Mouse (Mus musculus) limb, embryonic 11.5 days (tissue): ENCODE results near the gene Gm21969. TPM values are rescaled to one million over a fixed set of nuclear protein-coding genes. Genes with fewer than 3 reads are reported as not detected.
A peak's percentile ranks its signal among the peaks of the same experiment; 100 is the strongest.

Source experiments
- ATAC-seq: fragments of 200-750 bp; cut with Nextera tagmentation; 2 replicates; pipeline ENCODE4 v1.8.0; 2017; ENCODE audit warnings: low read depth; ENCODE audit not compliant: insufficient number of reproducible peaks, low FRiP score, low TSS enrichment
- DNase-seq: peaks from one replicate; pipeline ENCODE4 v3.0.0-alpha.2; 2015; ENCODE audit warnings: low spot score
- H3K27ac ChIP-seq: fragments of 300-500 bp; sonication (generic); replicated peaks from 2 replicates; pipeline ENCODE4 v1.5.1; 2014; ENCODE audit warnings: low read depth, mild to moderate bottlenecking, low read length
- H3K27me3 ChIP-seq: fragments of 300-500 bp; sonication (generic); 2 replicates; pipeline ENCODE4 v1.6.1; 2014; ENCODE audit warnings: mild to moderate bottlenecking, low read length, mixed read lengths; ENCODE audit not compliant: control insufficient read depth, insufficient read depth
- H3K36me3 ChIP-seq: fragments of 300-500 bp; sonication (generic); 2 replicates; pipeline ENCODE4 v1.6.1; 2014; ENCODE audit warnings: mild to moderate bottlenecking, low read length, moderate library complexity, mixed read lengths; ENCODE audit not compliant: control insufficient read depth, insufficient read depth
- H3K4me1 ChIP-seq: fragments of 300-500 bp; sonication (generic); 2 replicates; pipeline ENCODE4 v1.6.1; 2014; ENCODE audit warnings: low read length, mixed read lengths; ENCODE audit not compliant: control insufficient read depth, insufficient read depth
- H3K4me2 ChIP-seq: fragments of 300-500 bp; sonication (generic); 2 replicates; pipeline ENCODE4 v1.6.1; 2014; ENCODE audit warnings: low read depth, mild to moderate bottlenecking, moderate library complexity; ENCODE audit not compliant: severe bottlenecking
- H3K4me3 ChIP-seq: fragments of 300-500 bp; sonication (generic); 2 replicates; pipeline ENCODE4 v1.5.1; 2014; ENCODE audit warnings: low read depth, low read length
- H3K9ac ChIP-seq: fragments of 300-500 bp; sonication (generic); 2 replicates; pipeline ENCODE4 v1.6.1; 2014; ENCODE audit warnings: mild to moderate bottlenecking, low read length
- H3K9me3 ChIP-seq: fragments of 300-500 bp; sonication (generic); 2 replicates; pipeline ENCODE4 v1.6.1; 2016; ENCODE audit warnings: low read length; ENCODE audit not compliant: control insufficient read depth
- WGBS: fragments of 180-500 bp; shearing (Covaris S2); extraction: QIAGEN DNeasy Blood & Tissue Kit; methylation state at CpG from one replicate; pipeline ENCODE4 v1.1.7; 2014; 5-methylcytosine and 5-hydroxymethylcytosine counted together
- polyA plus RNA-seq: library from polyadenylated mRNA; unstranded; fragments of >200 nt; fragmentation: Nextera tagmentation; extraction: Ambion mirVana; gene quantifications from 2 replicates; pipeline ENCODE4 v1.2.1, GENCODE M21; 2014

Gm21969 gene
- not detected in 2 replicates for polyA plus RNA-seq

DNA sequence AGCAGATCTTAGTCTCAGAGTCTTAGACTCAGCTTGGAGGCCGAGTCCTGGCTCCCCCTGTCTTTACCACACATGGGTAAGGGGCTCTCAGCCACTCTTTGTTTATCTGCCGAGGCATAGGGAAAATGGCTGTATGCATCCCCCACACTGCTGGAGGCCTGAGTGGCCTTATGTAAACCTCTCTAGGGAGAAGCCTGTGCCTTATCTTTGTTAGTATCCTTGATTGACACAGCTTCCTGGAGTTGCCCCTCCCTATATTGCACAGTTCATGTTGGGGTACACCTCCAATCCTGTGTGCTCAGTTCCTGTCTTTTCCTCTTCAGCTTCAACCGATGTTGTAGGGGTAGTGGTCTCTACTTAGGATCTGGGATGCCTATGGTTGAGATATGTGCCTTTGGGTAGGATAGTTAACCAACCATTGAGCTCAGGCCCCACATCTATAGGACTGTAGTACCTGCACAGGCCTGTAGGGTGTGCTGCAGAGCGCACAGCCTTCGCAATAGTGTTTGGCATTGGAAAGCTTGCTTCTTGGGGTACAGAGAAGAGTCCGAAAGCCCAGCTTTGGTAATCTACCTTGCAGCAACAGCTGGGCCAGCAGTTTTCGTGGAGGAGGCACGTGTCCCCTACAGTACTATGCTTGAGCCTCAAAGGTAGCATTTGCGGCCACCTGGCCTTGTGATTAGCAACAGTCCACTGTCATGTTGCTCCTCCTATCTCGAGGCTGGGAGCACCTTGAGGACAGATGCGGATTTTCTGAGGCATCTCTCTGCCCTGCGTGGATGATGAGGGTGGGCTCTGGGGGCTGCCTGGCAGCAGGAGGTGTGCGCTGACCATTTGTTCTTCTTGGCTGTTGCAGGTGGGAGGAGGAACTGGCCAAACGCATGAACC is at the start of gene Gm21969:
Gene Gm21969, plus strand, starts transcription at position 830 of the 888 bp plus-strand sequence.
- Histone ChIP-seq H3K9me3 (no peaks in the 10 kb centered on the region), H3K27me3 (no peaks in the 10 kb centered on the region), H3K4me3 (no peak within 1 kb of the TSS), H3K4me1 (peaks cover 43% of the 10 kb centered on the region), H3K9ac (no peak within 1 kb of the TSS), H3K4me2 (no peak within 1 kb of the TSS), H3K36me3 (no peaks in the 10 kb centered on the region; the same call in 1 of the 2 replicates), H3K27ac (no peak within 1 kb of the TSS)
- ATAC-seq (no peak), DNase-seq (peak; percentile 79)
- 57% methylated on average over 14 of the region's 14 CpGs for WGBS

DNA sequence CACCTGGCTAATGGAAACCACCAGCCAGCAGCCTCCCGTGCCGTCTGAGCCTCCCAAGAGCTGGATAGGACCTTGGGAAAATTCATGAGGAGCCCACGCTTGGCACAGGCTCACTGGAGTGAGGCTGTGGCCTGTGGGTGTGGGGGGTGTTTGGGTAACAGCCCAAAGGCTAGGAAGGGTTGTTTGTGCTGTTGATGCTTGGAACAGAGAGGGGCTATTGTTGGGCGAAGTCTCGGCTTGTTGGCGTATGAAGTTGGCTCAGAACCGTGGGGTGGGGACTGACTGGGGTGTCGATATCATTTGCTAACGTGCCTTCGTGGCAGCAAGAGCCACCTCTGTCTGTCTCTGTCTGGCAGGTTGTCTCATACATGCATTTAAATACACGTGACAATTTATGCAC is 47.8 kb upstream of the Gm21969 start:
- DNase-seq (no peak), ATAC-seq (no peak)
- H3K27ac ChIP-seq, result no peak overlapping the region
- H3K36me3 ChIP-seq, result no peaks in the 10 kb centered on the region
- no peak overlapping the region for H3K9ac ChIP-seq
- 85% methylated on average over 11 of the region's 11 CpGs for WGBS
- H3K4me1 ChIP-seq, result no peaks in the 10 kb centered on the region
- no peaks in the 10 kb centered on the region for H3K9me3 ChIP-seq
- H3K27me3 ChIP-seq, result no peaks in the 10 kb centered on the region
- H3K4me3 ChIP-seq, result no peak overlapping the region
- no peak overlapping the region for H3K4me2 ChIP-seq

DNA sequence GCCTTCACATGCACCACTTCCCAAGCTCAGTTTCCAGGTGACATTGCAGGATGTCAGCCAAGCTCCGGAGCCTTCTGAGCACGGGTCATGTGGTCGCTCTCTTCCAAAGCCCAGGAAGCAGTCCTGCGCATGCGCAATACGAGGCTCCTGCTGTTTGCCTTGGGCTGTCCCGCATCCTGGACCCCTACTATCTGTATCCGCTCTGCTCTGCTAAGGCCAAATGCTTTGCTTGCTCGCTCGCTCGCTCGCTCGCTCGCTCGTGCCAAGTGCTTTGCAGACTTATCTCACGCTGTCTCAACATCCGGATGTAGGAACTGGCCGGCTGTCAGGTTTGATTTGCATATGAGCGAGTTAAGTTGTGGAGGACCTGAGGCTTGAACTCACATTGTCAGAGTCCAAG is 47.0 kb upstream of the Gm21969 start:
- DNase-seq (no peak), ATAC-seq (no peak)
- no peak overlapping the region for H3K27ac ChIP-seq
- H3K4me1 ChIP-seq, result no peaks in the 10 kb centered on the region
- no peak overlapping the region for H3K4me3 ChIP-seq
- H3K9ac ChIP-seq, result no peak overlapping the region
- H3K36me3 ChIP-seq, result no peaks in the 10 kb centered on the region
- H3K4me2 ChIP-seq, result no peak overlapping the region
- no peaks in the 10 kb centered on the region for H3K27me3 ChIP-seq
- WGBS, result 78% methylated on average over 19 of the region's 19 CpGs
- no peaks in the 10 kb centered on the region for H3K9me3 ChIP-seq

GRCm38 (mm10) chr4:139568361-139568760 is 34.6 kb upstream of the Gm21969 start:
- Histone ChIP-seq H3K4me2 (no peak overlapping the region), H3K9me3 (no peaks in the 10 kb centered on the region), H3K9ac (no peak overlapping the region), H3K36me3 (no peaks in the 10 kb centered on the region), H3K4me1 (no peaks in the 10 kb centered on the region), H3K27me3 (no peaks in the 10 kb centered on the region), H3K27ac (no peak overlapping the region), H3K4me3 (no peak overlapping the region)
- 87% methylated on average over 15 of the region's 15 CpGs for WGBS
- DNase-seq (no peak), ATAC-seq (no peak)

- Histone ChIP-seq H3K27ac (no peak overlapping the region), H3K27me3 (no peaks in the 10 kb centered on the region), H3K9ac (no peak overlapping the region), H3K9me3 (no peaks in the 10 kb centered on the region), H3K36me3 (no peaks in the 10 kb centered on the region), H3K4me1 (peaks cover 8% of the 10 kb centered on the region), H3K4me3 (no peak overlapping the region), H3K4me2 (no peak overlapping the region)
- ATAC-seq (no peak), DNase-seq (no peak)
- 81% methylated on average over 10 of the region's 10 CpGs for WGBS
Measured at GRCm38 (mm10) chr4:139570756-139571155, 32.2 kb upstream of the Gm21969 start.

DNA sequence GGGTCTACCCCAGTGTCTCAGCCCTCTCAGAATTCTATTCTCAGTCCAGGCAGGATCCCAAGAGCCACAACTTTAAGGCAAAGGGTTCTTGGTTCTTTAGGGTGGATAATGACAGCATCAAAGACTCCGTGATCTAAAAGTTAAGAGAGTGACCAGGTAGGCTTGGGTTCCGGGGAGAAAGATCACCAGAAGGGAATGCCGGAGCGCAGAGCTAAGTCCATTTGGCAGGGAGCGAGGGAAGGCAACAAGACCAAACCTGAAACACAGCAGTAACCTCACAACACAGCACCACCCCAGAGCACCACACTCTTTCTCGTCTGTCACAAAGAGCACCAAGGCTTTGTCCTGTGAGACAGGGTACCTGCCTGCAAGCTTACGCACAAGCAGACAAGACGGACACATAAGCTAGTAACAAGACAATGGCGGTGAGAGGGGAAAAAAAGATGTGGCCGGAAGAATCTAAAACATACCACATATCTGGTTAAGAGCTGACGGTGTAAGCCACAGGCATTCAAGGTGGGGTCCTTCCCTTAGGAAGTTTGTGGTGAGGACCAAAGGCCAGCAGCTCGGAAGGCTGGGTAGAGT is 30.0 kb upstream of the Gm21969 start:
- H3K36me3 ChIP-seq, result no peaks in the 10 kb centered on the region
- WGBS, result 82% methylated on average over 12 of the region's 12 CpGs
- peaks cover 21% of the 10 kb centered on the region for H3K4me1 ChIP-seq
- no peaks in the 10 kb centered on the region for H3K27me3 ChIP-seq
- DNase-seq (no peak), ATAC-seq (no peak)
- no peaks in the 10 kb centered on the region for H3K9me3 ChIP-seq
- no peak overlapping the region for H3K4me2 ChIP-seq
- H3K27ac ChIP-seq, result no peak overlapping the region
- H3K9ac ChIP-seq, result no peak overlapping the region
- no peak overlapping the region for H3K4me3 ChIP-seq

DNA sequence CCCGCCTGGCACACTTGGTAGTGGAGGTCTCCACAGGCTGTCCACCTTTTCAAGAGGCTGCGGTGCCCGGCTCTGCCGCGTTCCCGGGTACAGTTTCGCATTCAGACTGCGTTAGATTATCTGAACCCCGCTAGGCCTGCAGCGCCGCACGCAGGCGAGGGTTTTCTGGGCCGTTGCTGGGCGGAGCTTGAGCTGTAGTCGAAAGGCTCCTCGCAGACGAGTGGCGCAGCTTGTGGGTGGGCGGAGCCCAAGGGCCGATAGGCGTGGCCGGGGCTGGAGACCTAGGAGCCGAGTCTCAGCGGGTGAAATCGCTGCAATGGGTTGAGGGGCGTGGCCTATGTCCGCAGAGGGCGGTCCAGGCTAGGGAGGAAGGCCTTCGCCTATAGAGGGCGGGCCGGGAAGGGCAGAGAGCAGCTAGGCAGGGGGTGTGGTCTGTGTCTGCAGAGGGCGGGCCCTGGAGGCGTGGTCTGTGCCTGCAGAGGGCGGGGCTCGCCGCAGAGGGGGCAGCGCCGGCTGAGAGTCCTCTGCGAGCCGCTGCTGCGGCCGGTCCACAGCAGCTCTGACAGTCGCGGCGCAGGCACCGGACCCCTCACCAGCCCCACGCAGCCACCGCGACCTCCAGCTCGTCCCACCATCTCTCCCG is 28.7 kb upstream of the Gm21969 start:
- Histone ChIP-seq H3K4me3 (peak overlapping the region; percentile 71), H3K27ac (peak overlapping the region; percentile 70; the same call in 1 of the 2 replicates), H3K9ac (peak overlapping the region; percentile 89), H3K4me1 (peaks cover 26% of the 10 kb centered on the region), H3K36me3 (no peaks in the 10 kb centered on the region), H3K27me3 (no peaks in the 10 kb centered on the region), H3K4me2 (peak overlapping the region; percentile 98), H3K9me3 (no peaks in the 10 kb centered on the region)
- DNase-seq (peak; percentile 100), ATAC-seq (peak; percentile 98)
- under 1% methylated on average over 42 of the region's 52 CpGs for WGBS
